Mouse (Mus musculus) cerebellum, adult 11 months (tissue): ENCODE results near the gene Slc2a6.

Experiments used
- DNase-seq: peaks from one replicate; pipeline ENCODE4 v3.0.0; 2022

Slc2a6 gene

DNA sequence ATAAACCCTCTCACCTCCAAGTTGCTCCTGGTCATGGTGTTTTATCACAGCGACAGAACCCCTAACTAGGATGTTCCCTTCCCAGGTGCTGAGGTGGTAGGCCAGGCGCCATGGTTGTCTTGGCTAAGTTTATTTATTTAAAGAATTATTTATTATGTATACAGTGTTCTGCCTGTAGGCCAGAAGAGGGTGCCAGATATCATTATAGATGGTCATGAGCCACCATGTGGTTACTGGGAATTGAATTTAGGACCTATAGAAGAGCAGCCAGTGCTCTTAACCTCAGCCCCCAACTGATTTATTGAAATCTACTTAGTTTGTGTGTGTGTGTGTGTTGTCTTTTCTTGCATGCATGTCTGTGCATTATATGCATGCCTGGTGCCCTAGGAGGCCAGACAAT, 4.6 kb upstream of the Slc2a6 start:
- DNase-seq = no peak

DNA sequence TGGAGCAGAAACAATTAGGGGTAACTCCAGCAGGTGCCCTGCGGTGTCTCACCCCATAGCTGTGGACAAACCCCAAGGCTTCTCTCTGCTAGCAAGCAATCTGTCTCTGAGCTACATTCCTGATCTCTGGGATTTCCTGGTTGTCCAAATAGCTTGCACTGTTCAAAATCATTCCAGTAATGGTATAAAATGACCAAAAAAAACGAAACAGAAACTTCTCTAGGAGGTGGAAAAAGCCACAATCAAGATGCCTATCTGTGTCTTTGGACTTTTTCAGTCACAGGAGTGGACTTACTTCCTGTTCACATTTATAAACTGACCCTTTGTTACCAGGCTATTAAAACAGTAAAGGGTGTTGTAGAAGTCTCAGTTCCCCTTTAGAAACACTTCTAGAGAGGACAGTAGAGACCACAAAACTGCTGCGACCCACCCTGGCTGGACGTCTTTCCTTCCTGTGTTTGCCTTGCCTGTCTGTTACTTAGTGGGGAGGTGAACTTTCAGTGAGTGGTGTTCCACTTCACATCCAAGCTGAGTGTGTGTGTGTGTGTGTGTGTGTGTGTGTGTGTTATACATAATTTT, 728 bp upstream of the Slc2a6 start:
- DNase-seq = no peak

GRCm38 (mm10) chr2:27026857-27027617, 761 bp downstream of the Slc2a6 start:
- DNase-seq = peak; percentile 49

GRCm38 (mm10) chr2:27026332-27026731, 1.5 kb downstream of the Slc2a6 start:
- no peak for DNase-seq

- DNase-seq = no peak
Measured at GRCm38 (mm10) chr2:27025545-27025944, 2.3 kb downstream of the Slc2a6 start.

DNA sequence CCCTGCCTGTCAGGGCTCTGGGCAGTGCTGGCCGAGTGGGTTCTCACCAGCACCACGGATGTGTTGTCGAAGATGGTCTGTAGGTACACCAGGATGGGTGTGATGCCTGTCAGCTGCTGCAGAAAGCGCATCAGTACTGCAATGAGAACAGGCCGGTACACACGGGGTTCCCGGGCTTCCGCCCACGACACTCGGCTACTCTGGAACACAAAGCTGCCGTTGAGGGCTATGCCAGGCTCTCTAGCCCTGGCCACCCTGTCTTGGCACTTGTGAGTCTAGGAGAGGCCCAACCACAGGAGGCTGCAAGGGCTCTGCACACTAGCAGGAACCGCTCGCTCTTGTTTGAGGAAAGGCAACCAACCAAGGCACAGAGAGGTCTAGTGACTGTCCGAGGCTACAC, 3.7 kb downstream of the Slc2a6 start:
- no peak for DNase-seq

DNA sequence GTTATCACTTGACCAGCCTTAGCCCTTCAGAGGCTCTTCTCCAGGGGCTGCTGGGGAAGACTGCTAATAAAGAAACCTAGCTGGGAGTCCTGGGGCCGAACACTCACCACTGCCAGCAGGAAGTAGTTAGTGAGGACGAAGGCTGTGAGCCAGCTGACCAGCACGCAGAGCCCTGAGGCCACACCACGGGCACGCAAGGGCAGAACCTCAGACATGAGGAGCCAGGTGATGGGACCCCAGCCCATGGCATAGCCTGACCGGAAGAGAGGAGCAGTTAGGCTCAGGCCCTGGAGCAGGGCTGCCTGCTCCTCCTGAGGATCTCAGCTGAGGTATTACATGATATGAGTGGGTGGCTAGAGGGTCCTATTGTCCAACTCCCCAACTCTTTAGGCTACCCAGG, 5.2 kb downstream of the Slc2a6 start:
- no peak for DNase-seq

- no peak for DNase-seq
Measured at GRCm38 (mm10) chr2:27021103-27021502, 6.7 kb downstream of the Slc2a6 start.

- DNase-seq = no peak
Measured at GRCm38 (mm10) chr2:27019530-27019929, 8.3 kb downstream of the Slc2a6 start.

- peak; percentile 58 for DNase-seq
Measured at GRCm38 (mm10) chr2:27017802-27018201, 10.0 kb downstream of the Slc2a6 start.

- peak; percentile 81 for DNase-seq
Measured at GRCm38 (mm10) chr2:27009714-27010244, 18.0 kb downstream of the Slc2a6 start, which contains the start of gene Cacfd1. Gene Cacfd1, plus strand, starts transcription at chr2:27009926.

- DNase-seq = no peak
Measured at GRCm38 (mm10) chr2:27007701-27008100, 20.1 kb downstream of the Slc2a6 start.

DNA sequence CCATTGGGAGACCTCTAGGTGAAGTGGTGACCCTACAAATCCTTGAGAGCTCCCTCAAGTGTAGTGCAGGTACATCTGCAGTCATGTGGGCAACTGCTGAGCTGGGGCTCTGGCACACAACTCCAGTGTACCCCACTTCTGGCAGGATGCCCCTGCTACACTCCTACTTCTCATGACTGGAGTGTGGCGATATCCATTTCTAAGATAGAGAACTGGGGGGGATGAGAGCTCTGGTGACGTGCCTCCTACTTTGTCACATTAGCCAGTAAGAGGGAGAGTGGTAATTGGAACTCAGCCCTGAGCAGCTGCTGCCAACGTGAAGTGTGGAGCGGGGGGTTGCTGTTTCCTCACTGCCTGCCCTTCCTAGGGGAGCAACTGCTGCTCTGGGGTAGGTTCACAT, 21.5 kb downstream of the Slc2a6 start:
- DNase-seq = no peak

DNA sequence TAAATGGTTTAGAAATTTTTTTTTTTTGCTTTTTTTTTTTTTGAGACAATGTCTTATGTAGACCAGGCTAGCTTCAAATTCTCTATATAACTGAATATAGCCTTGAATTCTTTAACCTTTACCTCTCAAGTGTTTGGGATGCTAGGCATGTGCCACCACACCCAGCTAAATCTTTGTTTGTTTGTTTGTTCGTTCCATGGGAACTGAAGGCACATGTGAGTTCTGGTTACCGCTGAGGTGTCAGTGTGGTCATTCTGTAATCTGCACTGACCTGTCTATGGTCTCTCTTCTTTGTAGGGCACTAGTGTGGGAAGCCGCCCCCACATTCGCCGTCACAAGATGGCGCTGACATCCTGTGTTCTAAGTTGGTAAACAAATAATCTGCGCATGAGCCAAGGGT, 29.8 kb downstream of the Slc2a6 start:
- no peak for DNase-seq

- no peak for DNase-seq
Measured at GRCm38 (mm10) chr2:26997498-26997897, 30.3 kb downstream of the Slc2a6 start.

- DNase-seq = no peak
Measured at GRCm38 (mm10) chr2:26993936-26994335, 33.9 kb downstream of the Slc2a6 start.

DNA sequence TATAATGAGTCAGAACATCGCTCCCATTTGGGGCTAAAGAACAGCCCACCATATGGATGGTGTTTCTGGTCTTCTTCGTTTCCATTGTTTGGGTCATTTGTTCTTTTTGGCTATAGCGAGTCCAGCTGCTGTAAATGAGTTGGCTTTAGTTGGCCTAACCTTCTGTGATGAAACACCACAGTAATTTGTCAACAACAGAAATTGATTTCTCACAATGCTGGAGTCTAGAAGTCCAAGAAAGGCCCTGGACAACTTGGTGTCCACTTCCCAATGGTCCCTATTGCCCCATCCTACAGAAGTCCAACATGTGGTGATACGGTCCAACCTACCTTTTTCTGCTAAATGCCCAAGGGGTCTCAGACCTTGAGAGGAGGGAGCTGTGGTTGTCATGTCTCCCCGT, 43.2 kb downstream of the Slc2a6 start:
- DNase-seq = no peak

DNA sequence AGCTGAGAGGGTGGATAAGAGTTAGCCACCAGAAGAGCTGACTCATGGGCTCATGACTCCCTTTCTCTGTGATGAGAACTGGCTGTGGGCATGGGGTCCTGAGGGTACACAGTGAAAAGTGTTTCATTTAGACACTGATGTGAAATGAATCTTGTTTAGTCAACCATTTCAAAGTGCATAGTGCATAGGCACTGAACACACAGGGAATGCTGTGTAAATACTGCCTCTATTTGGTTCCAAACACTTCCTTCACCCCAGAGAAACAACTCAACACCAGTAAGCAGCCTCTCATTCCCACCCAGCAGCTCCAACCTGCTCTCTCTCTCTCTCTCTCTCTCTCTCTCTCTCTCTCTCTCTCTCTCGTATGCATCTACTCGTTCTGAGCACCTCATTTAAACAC, 43.6 kb downstream of the Slc2a6 start:
- no peak for DNase-seq

DNA sequence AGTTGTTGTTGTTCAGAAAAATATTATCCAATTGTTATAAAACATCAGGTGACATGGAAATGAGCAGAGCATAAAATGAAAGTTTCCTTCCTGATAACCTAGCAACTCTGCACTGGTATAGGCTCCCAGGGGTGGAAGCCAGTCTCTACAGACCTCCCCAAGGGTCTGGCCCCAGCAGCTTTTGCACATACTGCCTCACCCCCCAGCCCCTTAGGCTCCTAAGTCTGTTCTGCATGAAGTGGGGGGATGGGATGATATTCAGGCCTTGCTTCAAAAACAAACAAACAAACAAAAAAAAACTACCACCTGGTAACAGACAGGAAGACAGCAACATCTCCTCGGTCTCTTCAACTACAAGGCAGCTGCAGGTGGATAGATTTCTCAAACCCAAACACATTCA, 47.4 kb downstream of the Slc2a6 start:
- no peak for DNase-seq

DNA sequence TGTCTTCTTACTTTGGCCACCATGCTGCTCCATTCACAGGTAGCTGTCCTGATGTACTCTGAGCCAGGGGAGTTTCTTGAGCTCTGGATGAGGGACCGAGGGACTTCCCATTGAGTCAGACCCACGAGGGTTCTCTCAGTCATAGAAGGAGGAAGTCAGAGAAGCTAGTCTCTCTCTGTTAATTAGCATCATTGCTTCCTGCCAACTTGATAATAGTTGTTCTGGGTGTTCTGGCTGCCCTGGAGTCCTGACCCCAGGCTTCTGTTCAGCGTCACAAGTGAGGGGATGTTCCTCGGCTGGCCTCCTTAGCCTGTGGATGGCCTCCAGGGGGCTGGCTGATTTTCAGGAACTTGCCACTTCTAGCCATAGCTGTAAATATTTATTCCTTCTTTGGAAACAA, 53.8 kb downstream of the Slc2a6 start:
- DNase-seq = no peak

- DNase-seq = no peak
Measured at GRCm38 (mm10) chr2:26973116-26973515, 54.7 kb downstream of the Slc2a6 start, which contains the start of gene Adamts13. Gene Adamts13, plus strand, starts transcription at chr2:26973416.
